In genomic region chr10:41825996-41826395, GRCm38 (mm10) we compare ENCODE assay signal across 16 mouse cellular contexts.
"Had no signal": no experiment of that assay in that cellular context is flagged by ENCODE, and none has a peak within 500 bp of the region (broad histone marks: within the 10 kb centered on the region; RNA-seq: fewer than 3 reads in every experiment).

No protein-coding gene starts in this region.

- H3K27me3 ChIP-seq: neural tube, embryonic 13.5 days; neural tube, embryonic 15.5 days; stomach, embryonic 15.5 days had no signal

- DNase-seq: retina, postnatal 1 day; right cerebral cortex, adult 18-20 months; right cerebral cortex, postnatal 14 days; right cerebral cortex, postnatal 25 days; right cerebral cortex, postnatal 4 days; spleen, adult 18-20 months; thymus, adult 18-20 months; thymus, adult 2 months; thymus, postnatal 14 days; thymus, postnatal 25 days; thymus, postnatal 36 days; thymus, postnatal 4 days had no signal

- H3K4me1 ChIP-seq: neural tube, embryonic 13.5 days; stomach, embryonic 15.5 days had no signal

- H3K36me3 ChIP-seq: neural tube, embryonic 13.5 days; neural tube, embryonic 15.5 days; stomach, embryonic 15.5 days had no signal

- H3K4me3 ChIP-seq: neural tube, embryonic 13.5 days; neural tube, embryonic 15.5 days; stomach, embryonic 15.5 days had no signal

- H3K9me3 ChIP-seq: neural tube, embryonic 13.5 days; neural tube, embryonic 15.5 days; stomach, embryonic 15.5 days had no signal

- H3K27ac ChIP-seq: neural tube, embryonic 13.5 days; neural tube, embryonic 15.5 days; stomach, embryonic 15.5 days; stomach, postnatal 0 days had no signal
